33 mouse cellular contexts compared by ENCODE assay signal in the genomic region with DNA sequence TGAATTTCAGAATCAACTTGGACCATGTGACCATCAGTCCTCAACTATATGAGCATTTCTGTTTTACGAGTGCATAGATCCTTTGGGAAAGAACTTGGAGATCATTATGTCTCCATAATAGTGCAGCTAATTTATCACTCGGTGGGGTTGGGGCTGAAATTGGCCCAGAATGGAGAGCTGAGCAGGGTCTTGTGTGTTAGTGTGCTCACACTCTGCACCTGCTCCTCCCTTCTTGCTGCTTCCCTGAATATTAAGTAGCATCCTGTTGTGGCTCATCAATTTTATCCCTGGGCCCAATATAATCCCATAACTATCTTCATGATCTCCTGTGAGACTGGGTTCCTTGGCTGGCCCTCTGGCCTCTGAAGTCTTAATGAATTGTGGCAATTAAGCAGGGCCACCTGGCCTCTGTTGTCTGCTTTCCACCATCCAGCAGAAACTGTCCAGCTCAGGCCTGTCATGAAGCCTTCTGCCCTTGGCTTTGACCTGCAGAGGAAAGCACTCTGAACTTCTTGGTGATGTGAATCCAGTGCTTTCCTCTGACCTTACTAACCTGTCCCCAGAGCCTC.
DNase-seq lines count a peak whose midpoint lies in the region; ATAC-seq lines count a peak whose summit lies in the region.
"Had no signal": no experiment of that assay in that cellular context is flagged by ENCODE, and none has a peak within 500 bp of the region (broad histone marks: within the 10 kb centered on the region; RNA-seq: fewer than 3 reads in every experiment).

No protein-coding gene starts in this region.

- no peak for DNase-seq in hindbrain, embryonic 11.5 days (ENCODE audit: low spot score)
- DNase-seq in hindbrain, embryonic 10.5 days (ENCODE audit: low spot score) = no peak
- DNase-seq in frontal cortex, postnatal 10 days (ENCODE audit: low spot score in 2 of 2) = no peak
- DNase-seq in heart, adult 8-10 months (ENCODE audit: low spot score) = no peak
- DNase-seq: adrenal gland, postnatal 10 days; cerebellum, adult 11 months; forebrain, postnatal 0 days; gastrocnemius, postnatal 10 days; heart, adult 11 months; heart, postnatal 36 days; kidney, adult 18-20 months; kidney, postnatal 25 days; liver, embryonic 13.5 days; lung, adult 18-20 months; lung, postnatal 4 days; right cerebral cortex, postnatal 4 days; thymus, adult 2 months; thymus, postnatal 36 days had no signal

- H3K9me3 ChIP-seq in hindbrain, embryonic 11.5 days (ENCODE audit: control insufficient read depth, low read length) = no peaks in the 10 kb centered on the region
- H3K9me3 ChIP-seq in hindbrain, embryonic 10.5 days = no peaks in the 10 kb centered on the region
- no peaks in the 10 kb centered on the region for H3K9me3 ChIP-seq in neural tube, embryonic 13.5 days
- H3K9me3 ChIP-seq in neural tube, embryonic 15.5 days (replicated peaks) = no peaks in the 10 kb centered on the region
- H3K9me3 ChIP-seq in hindbrain, embryonic 13.5 days = no peaks in the 10 kb centered on the region
- H3K9me3 ChIP-seq: embryonic facial prominence, embryonic 10.5 days; embryonic facial prominence, embryonic 15.5 days; forebrain, embryonic 12.5 days; kidney, embryonic 15.5 days; limb, embryonic 10.5 days; limb, embryonic 15.5 days; liver, embryonic 13.5 days; megakaryocyte, embryonic 14.5 days; midbrain, embryonic 15.5 days; neural tube, embryonic 12.5 days had no signal

- H3K4me3 ChIP-seq in hindbrain, embryonic 11.5 days (ENCODE audit: low read depth, low read length) = no peak overlapping the region
- no peak overlapping the region for H3K4me3 ChIP-seq in hindbrain, embryonic 10.5 days
- no peak overlapping the region for H3K4me3 ChIP-seq in neural tube, embryonic 13.5 days
- no peak overlapping the region for H3K4me3 ChIP-seq in neural tube, embryonic 15.5 days (replicated peaks)
- no peak overlapping the region for H3K4me3 ChIP-seq in hindbrain, embryonic 13.5 days
- H3K4me3 ChIP-seq: embryonic facial prominence, embryonic 10.5 days; embryonic facial prominence, embryonic 15.5 days; forebrain, embryonic 12.5 days; kidney, embryonic 15.5 days; limb, embryonic 10.5 days; limb, embryonic 15.5 days; liver, embryonic 13.5 days; megakaryocyte, embryonic 14.5 days; midbrain, embryonic 15.5 days; neural tube, embryonic 12.5 days had no signal

- no peak overlapping the region for H3K4me2 ChIP-seq in hindbrain, embryonic 11.5 days (replicated peaks; ENCODE audit: low read depth, low read length)
- no peak overlapping the region for H3K4me2 ChIP-seq in neural tube, embryonic 13.5 days
- H3K4me2 ChIP-seq in neural tube, embryonic 15.5 days = no peak overlapping the region
- no peak overlapping the region for H3K4me2 ChIP-seq in hindbrain, embryonic 13.5 days
- H3K4me2 ChIP-seq: embryonic facial prominence, embryonic 15.5 days; forebrain, embryonic 12.5 days; heart, embryonic 11.5 days; kidney, embryonic 15.5 days; limb, embryonic 15.5 days; liver, embryonic 13.5 days; midbrain, embryonic 15.5 days; neural tube, embryonic 12.5 days had no signal

- WGBS in hindbrain, embryonic 11.5 days = 70% methylated on average over 2 of the region's 2 CpGs
- WGBS in hindbrain, embryonic 10.5 days = 80% methylated on average over 2 of the region's 2 CpGs
- 45% methylated on average over 2 of the region's 2 CpGs for WGBS in neural tube, embryonic 13.5 days
- 30% methylated on average over 2 of the region's 2 CpGs for WGBS in neural tube, embryonic 15.5 days
- WGBS in hindbrain, embryonic 13.5 days = 36% methylated on average over 2 of the region's 2 CpGs

- no peak overlapping the region for H3K9ac ChIP-seq in hindbrain, embryonic 11.5 days (ENCODE audit: low read depth, low read length)
- H3K9ac ChIP-seq in neural tube, embryonic 13.5 days = no peak overlapping the region
- H3K9ac ChIP-seq in neural tube, embryonic 15.5 days (replicated peaks) = no peak overlapping the region
- no peak overlapping the region for H3K9ac ChIP-seq in hindbrain, embryonic 13.5 days
- H3K9ac ChIP-seq: embryonic facial prominence, embryonic 15.5 days; forebrain, embryonic 12.5 days; forebrain, postnatal 0 days; kidney, embryonic 15.5 days; limb, embryonic 15.5 days; liver, embryonic 13.5 days; midbrain, embryonic 15.5 days; neural tube, embryonic 12.5 days had no signal

- no peaks in the 10 kb centered on the region for H3K27me3 ChIP-seq in hindbrain, embryonic 11.5 days (ENCODE audit: control insufficient read depth, insufficient read depth, low read length)
- no peaks in the 10 kb centered on the region for H3K27me3 ChIP-seq in hindbrain, embryonic 10.5 days (ENCODE audit: insufficient read depth, poor library complexity, severe bottlenecking)
- H3K27me3 ChIP-seq in neural tube, embryonic 13.5 days = no peaks in the 10 kb centered on the region
- no peaks in the 10 kb centered on the region for H3K27me3 ChIP-seq in neural tube, embryonic 15.5 days (replicated peaks)
- no peaks in the 10 kb centered on the region for H3K27me3 ChIP-seq in hindbrain, embryonic 13.5 days
- H3K27me3 ChIP-seq: forebrain, embryonic 12.5 days; kidney, embryonic 15.5 days; limb, embryonic 15.5 days; liver, embryonic 13.5 days; megakaryocyte, embryonic 14.5 days; midbrain, embryonic 15.5 days; neural tube, embryonic 12.5 days had no signal

- no peaks in the 10 kb centered on the region for H3K36me3 ChIP-seq in hindbrain, embryonic 11.5 days (ENCODE audit: control insufficient read depth, insufficient read depth, low read length)
- H3K36me3 ChIP-seq in hindbrain, embryonic 10.5 days = no peaks in the 10 kb centered on the region
- H3K36me3 ChIP-seq in neural tube, embryonic 13.5 days = no peaks in the 10 kb centered on the region
- no peaks in the 10 kb centered on the region for H3K36me3 ChIP-seq in neural tube, embryonic 15.5 days
- no peaks in the 10 kb centered on the region for H3K36me3 ChIP-seq in hindbrain, embryonic 13.5 days
- H3K36me3 ChIP-seq: embryonic facial prominence, embryonic 10.5 days; embryonic facial prominence, embryonic 15.5 days; forebrain, embryonic 12.5 days; kidney, embryonic 15.5 days; limb, embryonic 10.5 days; limb, embryonic 15.5 days; liver, embryonic 13.5 days; midbrain, embryonic 15.5 days; neural tube, embryonic 12.5 days had no signal

- ATAC-seq in hindbrain, embryonic 11.5 days (ENCODE audit: low FRiP score) = peak; percentile 43; the same call in 1 of the 2 replicates
- peak; percentile 47; the same call in 1 of the 2 replicates for ATAC-seq in neural tube, embryonic 13.5 days (ENCODE audit: low read depth)
- ATAC-seq in neural tube, embryonic 15.5 days (ENCODE audit: low FRiP score) = no peak
- ATAC-seq in hindbrain, embryonic 13.5 days (ENCODE audit: low FRiP score) = peak; percentile 61; the same call in 1 of the 2 replicates
- ATAC-seq: forebrain, postnatal 0 days; lung, postnatal 0 days; midbrain, embryonic 15.5 days; Patski had no signal

- H3K4me1 ChIP-seq in hindbrain, embryonic 11.5 days (replicated peaks; ENCODE audit: control insufficient read depth, insufficient read depth, low read length) = no peaks in the 10 kb centered on the region
- H3K4me1 ChIP-seq in hindbrain, embryonic 10.5 days (replicated peaks) = peaks cover 5% of the 10 kb centered on the region
- peaks cover 14% of the 10 kb centered on the region for H3K4me1 ChIP-seq in neural tube, embryonic 13.5 days (replicated peaks)
- peaks cover 4% of the 10 kb centered on the region for H3K4me1 ChIP-seq in neural tube, embryonic 15.5 days
- peaks cover 13% of the 10 kb centered on the region for H3K4me1 ChIP-seq in hindbrain, embryonic 13.5 days (replicated peaks)
- H3K4me1 ChIP-seq: liver, embryonic 13.5 days had no signal

- H3K27ac ChIP-seq in hindbrain, embryonic 11.5 days (ENCODE audit: low read depth, low read length) = no peak overlapping the region
- H3K27ac ChIP-seq in hindbrain, embryonic 10.5 days = no peak overlapping the region
- H3K27ac ChIP-seq in neural tube, embryonic 13.5 days (replicated peaks) = no peak overlapping the region
- H3K27ac ChIP-seq in neural tube, embryonic 15.5 days (replicated peaks) = no peak overlapping the region
- no peak overlapping the region for H3K27ac ChIP-seq in hindbrain, embryonic 13.5 days
- H3K27ac ChIP-seq: embryonic facial prominence, embryonic 10.5 days; embryonic facial prominence, embryonic 15.5 days; forebrain, embryonic 12.5 days; kidney, embryonic 15.5 days; limb, embryonic 10.5 days; limb, embryonic 15.5 days; liver, embryonic 13.5 days; midbrain, embryonic 15.5 days; neural tube, embryonic 12.5 days had no signal
